Mouse (Mus musculus): ENCODE data around the gene Sstr4.

The Sstr4 gene

DNA sequence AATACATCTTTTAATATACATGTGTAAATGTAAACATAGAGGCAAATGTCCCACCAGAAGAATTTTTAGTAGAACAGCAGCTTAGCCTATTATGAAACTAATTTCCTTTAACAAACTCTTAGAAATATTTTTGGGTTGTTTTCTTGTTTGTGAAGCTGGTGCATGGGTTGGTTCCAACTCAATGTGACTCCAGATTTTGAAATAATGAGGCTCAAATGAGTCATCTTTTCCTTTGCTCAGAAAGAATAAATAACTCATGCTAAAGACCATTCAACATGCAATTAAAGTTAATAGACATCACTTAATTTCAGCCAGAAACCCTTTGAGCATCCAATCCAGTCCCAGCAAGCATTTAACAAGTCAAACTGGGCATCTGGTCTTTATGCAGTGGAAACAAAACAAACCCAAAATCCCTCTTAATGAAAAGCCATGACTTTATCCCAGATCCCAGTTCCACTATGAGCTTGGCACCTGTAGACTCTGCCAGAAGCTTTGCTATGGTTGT, 33.9 kb downstream of the Sstr4 start:
- DNase-seq (ENCODE audit: low read depth), result no peak

DNA sequence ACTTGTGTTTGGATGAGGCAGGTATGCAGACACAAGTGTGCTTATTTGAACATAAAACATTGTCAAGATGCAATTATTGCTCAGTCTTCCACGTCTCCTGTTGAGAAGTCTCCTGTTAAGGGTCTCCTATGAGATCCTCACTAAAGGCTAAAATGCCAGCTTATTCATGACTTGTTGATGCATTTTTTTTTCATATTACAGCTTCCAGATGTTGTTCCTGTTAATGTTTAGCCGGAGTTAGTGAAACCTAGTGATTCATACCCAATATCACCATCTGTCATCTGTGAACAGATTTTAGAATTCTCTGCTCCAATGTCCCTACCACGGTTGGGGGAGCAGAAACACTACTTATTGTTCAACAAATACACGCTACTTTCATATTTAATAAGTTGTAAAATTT, 35.8 kb downstream of the Sstr4 start:
- DNase-seq (ENCODE audit: low read depth), result no peak

DNA sequence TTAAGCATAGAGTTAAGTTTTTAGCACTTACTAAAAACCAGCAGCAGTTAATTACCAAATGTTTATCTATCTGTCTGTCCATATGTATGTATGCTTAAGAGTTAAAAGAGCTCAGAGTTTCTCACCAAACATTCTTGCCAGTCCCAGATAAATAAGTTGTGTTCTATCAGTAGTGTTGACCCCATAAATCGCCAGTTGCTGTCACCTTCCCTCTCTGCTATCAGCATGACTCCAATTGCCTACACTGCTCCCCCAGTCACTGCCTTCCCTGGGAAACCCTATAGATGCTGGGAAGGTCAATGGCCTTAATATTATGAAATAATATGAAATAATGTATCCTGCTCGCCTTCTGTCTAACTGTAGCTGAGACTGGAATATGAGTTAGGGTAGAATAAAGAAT, 37.2 kb downstream of the Sstr4 start:
- no peak for DNase-seq (ENCODE audit: low read depth)

DNA sequence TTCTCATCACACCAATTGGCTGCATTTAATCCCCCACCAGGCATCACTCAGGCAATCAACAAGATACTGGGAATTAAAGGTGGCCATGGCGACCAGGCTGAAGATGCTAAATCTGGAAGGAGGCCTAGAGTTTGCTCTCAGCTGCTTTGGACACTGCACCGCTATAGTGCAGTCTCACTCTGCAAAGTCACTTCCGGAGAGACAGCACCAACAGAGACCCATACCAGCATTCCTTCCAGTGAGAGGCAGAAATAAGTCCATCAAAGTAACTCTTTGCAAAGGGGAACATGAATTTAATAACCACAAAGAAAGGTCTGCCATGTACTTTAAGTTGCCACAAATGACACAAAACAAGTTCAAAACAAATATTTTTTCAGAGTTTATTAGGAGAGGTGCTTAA, 41.1 kb downstream of the Sstr4 start:
- DNase-seq (ENCODE audit: low read depth), result no peak

DNA sequence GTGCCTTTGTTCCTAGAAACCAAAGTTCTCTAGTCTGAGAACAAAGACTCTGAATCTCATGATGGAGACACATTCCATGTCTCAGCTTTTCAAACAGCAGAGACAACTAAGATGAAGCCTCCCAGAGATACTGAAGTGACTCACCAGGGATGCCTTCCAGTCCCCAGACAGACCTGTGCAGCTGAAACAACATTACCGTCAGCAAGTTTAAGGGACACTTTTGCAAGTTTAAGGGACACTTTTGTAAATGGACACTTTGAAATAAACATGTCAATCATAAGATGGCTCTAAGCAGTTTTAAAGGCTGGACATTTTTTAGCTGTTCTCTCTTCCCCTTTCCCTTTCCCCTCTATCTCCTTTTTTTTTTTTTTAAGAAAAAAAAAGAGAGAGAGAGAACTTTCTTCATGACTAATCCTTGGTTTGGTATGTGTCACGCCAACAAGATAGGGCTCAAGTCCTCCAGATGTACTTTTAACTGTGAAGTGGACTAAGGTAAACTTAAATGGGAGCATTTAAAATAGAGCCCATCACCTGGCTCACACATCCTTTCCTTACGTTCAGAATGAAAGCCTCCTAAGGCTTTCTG, 44.6 kb downstream of the Sstr4 start:
- no peak for DNase-seq (ENCODE audit: low read depth)

DNA sequence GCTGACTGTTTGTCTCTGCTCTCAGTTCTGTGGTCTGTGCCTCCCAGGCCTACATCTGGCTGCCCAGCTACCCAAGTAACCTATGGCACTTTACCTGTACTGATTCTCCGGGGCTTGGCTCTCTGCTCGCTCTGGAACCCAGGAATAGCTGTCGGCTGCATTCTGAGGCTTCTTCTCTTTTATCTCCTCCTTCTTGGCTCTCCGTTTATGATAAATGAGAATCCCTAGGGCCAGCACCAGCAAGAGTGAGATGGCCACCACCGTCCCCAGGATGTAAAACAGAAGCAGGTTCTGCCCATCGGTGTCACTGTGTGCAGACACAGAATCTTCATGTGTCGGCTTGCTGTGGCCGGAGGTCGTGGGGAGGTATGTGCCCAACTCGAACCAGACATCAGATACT, 46.3 kb downstream of the Sstr4 start:
- DNase-seq (ENCODE audit: low read depth), result no peak

DNA sequence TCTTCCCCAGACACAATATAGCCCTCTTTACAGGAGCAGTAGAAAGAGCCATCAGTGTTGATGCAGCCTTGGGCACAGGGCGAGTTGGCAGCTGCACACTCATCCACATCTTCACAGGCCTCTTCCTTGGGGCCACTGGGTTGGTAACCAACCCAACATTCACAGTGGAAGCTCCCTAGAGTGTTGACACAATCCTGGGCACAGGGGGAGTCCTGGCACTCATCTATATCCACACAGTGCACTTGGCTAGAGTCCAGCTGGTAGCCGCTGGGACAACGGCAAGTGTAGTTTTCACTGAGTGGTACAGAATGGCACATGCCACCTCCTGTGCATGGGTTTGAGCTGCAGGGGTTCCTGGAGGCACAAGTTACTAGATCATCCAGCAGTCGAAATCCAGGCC, 47.0 kb downstream of the Sstr4 start:
- no peak for DNase-seq (ENCODE audit: low read depth)

DNA sequence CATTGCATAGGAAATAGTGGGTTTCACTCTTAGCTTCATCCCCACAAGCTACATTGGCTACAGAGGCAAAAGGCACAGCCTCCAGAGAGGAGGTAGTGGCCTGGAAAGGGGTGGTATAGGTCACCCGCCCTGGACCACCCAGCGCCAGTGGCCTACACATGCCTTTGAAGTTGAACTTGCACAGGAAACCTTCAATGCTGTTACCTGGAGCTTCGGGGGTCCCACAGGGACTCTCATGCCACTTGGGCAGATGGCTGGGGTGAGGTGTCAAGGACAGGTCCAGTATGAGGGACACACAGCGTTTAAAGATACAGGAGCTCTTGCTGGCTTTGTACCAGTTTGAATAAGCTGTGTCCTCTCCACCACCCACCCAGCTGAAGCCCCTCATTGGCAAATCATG, 47.6 kb downstream of the Sstr4 start:
- no peak for DNase-seq (ENCODE audit: low read depth)

DNA sequence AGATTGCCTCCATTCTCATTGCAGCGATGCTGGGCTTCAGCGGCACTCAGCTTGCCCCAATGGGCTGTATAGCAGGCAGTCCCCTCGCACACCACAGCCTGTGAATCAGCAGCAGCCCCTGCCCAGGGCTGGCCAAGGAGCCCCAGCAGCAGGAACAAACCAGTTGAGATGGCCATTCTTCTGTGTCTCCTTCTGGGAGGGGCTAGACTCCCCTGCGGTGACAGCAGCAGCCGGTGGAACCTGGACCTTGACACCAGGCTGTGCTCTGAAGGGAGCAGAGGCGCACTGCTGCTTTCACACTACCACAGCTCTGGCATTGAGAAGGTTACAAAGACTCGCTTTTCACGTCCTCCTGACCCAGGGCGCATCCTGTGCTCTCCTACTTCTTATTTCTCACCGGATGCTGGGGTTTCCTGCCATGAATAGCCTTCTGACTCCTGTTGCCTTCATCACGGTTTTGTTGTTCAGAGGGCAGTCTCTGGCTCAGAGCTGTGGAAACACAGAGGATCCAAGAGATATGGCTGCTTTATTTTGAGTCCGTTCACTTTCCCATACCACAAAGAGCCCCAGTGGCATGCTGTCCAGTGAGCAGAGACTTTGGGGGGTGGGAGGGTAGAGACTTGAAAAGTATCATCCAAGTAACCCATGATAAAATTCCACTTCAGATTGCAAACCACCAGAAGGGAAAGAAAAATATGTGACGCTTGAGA, 48.3 kb downstream of the Sstr4 start, which contains the start of gene Cd93:
Cd93 (minus strand) TSS at position 315 of the 710 bp plus-strand sequence.
- no peak for DNase-seq (ENCODE audit: low read depth)

DNA sequence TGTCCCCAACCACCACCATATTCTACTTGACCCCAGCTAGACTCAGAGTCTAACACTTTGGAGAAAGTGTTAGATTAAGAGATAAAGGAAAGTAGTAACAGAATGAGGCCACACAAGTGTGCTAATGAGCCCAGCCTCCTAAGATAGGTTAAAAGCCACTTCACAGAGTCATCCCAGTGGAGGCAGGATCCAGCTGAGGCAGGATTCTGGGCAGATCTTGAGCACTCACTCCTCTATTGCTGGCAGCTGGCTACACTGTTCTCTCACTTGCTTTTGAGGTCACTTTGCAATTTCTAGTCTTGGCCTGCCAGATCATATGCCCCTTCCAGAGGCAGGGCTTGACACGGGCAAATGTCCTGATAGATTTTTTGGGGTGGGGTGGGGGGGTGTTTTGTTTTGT, 49.3 kb downstream of the Sstr4 start:
- no peak for DNase-seq (ENCODE audit: low read depth)

DNA sequence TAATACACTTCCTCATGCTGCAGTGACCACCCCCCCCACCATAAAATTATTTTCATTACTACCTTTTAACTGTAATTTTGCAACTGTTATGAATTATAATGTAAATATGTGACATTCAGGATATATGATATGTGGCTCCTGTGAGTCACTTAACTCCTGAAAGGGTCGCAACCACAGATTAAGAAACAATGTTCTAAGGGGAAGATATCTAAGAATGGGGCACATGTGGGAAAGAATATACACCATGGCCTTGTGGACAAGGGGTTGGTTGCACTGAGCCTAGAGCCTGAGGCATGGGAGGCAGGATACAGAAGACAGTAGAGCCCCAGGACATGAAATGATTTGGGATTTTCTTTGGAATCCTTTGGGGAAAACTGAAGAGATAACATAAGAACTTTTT, 50.5 kb downstream of the Sstr4 start:
- DNase-seq (ENCODE audit: low read depth), result no peak
